Mouse (Mus musculus) lung, adult 2 months (tissue): ENCODE measurements around the gene Bcl2l15.

ENCODE experiments used
- CTCF ChIP-seq: fragments of 200-500 bp; IDR thresholded peaks from 2 replicates; pipeline ENCODE4 v1.5.1; 2011; ENCODE audit warnings: mild to moderate bottlenecking, low read length, control low read depth; ENCODE audit not compliant: insufficient read depth
- POLR2A ChIP-seq: fragments of 200-500 bp; IDR thresholded peaks from 2 replicates; pipeline ENCODE4 v1.6.1; 2011; ENCODE audit warnings: low read depth, mild to moderate bottlenecking, control low read depth, low read length, borderline replicate concordance; ENCODE audit errors: extremely low read depth

DNA sequence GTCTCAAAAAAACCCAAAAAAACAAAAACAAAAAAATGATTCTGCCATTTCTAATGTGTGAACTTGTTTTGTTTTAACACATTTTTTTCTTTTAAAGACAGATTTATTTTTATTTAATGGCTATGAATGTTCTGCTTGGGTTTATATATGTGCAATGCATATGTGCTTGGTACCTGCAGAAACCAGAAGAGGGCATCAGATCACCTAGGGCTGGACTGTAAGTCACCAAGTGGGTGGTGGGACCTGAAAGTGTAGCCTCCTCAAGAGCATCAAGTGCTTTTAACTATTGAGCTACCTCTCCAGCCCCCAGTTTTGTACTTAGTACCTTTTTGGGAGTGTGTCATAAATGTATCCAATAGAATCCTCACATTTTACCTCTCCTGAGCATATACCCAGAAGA lies 4.9 kb upstream of the Bcl2l15 start:
- no peak for TF ChIP-seq CTCF
- TF ChIP-seq POLR2A: no peak
